ENCODE assay signal across 8 mouse cellular contexts in genomic region chr3:89784991-89785753, GRCm38 (mm10). TPM values are rescaled to one million over a fixed set of nuclear protein-coding genes. Genes with fewer than 3 reads are reported as not detected.
DNase-seq lines count a peak whose midpoint lies in the region; TF ChIP-seq lines count a peak whose summit lies in the region.

No protein-coding gene starts in this region.

- no peak overlapping the region for H3K4me3 ChIP-seq in liver, adult 2 months (ENCODE audit: insufficient read depth, low read depth, low read length)
- H3K4me3 ChIP-seq in myocyte = no peak overlapping the region
- H3K4me3 ChIP-seq in testis, adult 2 months (ENCODE audit: control insufficient read depth, low read depth, low read length) = no peak overlapping the region

- H3K4me2 ChIP-seq in myocyte (ENCODE audit: low read depth) = peak overlapping the region; percentile 74

- H3K4me1 ChIP-seq in liver, adult 2 months (ENCODE audit: control insufficient read depth, insufficient read depth, low read length) = 0 out of 2 replicates have a peak, but pooled peaks cover 3% of the 10 kb centered on the region
- peaks cover 4% of the 10 kb centered on the region for H3K4me1 ChIP-seq in testis, adult 2 months (ENCODE audit: control insufficient read depth, insufficient read depth, low read length)

- no peak overlapping the region for H3K9ac ChIP-seq in liver, adult 2 months (ENCODE audit: low read depth, low read length)

- DNase-seq in B cell, adult 2 months = peak; percentile 60 to 63
- peak; percentile 93 to 97 for DNase-seq in adrenal gland, adult (ENCODE audit: inconsistent age in 2 of 2, low spot score in 1 of 2)
- DNase-seq in embryo, embryonic 11 days = peak; percentile 74
- DNase-seq in heart, adult 11 months = peak; percentile 99
- DNase-seq in kidney, adult 18-20 months = peak; percentile 87
- DNase-seq in liver, adult 2 months (ENCODE audit: extremely low read depth, low read depth, low spot score) = peak; percentile 81

- H3K27ac ChIP-seq in liver, adult 2 months (replicated peaks; ENCODE audit: insufficient read depth, low read depth, low read length) = no peak overlapping the region
- H3K27ac ChIP-seq in testis, adult 2 months (ENCODE audit: control insufficient read depth, insufficient read depth, low read depth, low read length) = no peak overlapping the region

- no peak overlapping the region for H3ac ChIP-seq in myocyte (ENCODE audit: control insufficient read depth, insufficient read length)

- TF ChIP-seq CTCF in liver, adult 2 months (IDR thresholded peaks at IDR 0.05; ENCODE audit: low read depth, low read length) = peak; percentile 99
- TF ChIP-seq CTCF in testis, adult 2 months (IDR thresholded peaks at IDR 0.05; ENCODE audit: control insufficient read depth, insufficient read depth, insufficient replicate concordance, low read depth, low read length) = peak; percentile 84; the same call in 1 of the 2 replicates

- H3K36me3 ChIP-seq in liver, adult 2 months (ENCODE audit: control insufficient read depth, insufficient read depth, low read length) = peaks cover 9% of the 10 kb centered on the region; the same call in 1 of the 2 replicates
- peaks cover 24% of the 10 kb centered on the region for H3K36me3 ChIP-seq in myocyte (ENCODE audit: control insufficient read depth, insufficient read depth)
- peaks cover 2% of the 10 kb centered on the region for H3K36me3 ChIP-seq in testis, adult 2 months (ENCODE audit: control insufficient read depth, insufficient read depth, low read length)

- H3K79me2 ChIP-seq in liver, adult 2 months (ENCODE audit: control insufficient read depth, insufficient read depth, low read length) = no peaks in the 10 kb centered on the region
- H3K79me2 ChIP-seq in myocyte (ENCODE audit: control insufficient read depth, insufficient read depth) = no peaks in the 10 kb centered on the region

- TF ChIP-seq POLR2A in liver, adult 2 months (IDR thresholded peaks at IDR 0.05; ENCODE audit: extremely low read depth, insufficient read depth, low read length) = no peak
- TF ChIP-seq POLR2A in myocyte (IDR thresholded peaks at IDR 0.05; ENCODE audit: insufficient read length, low read depth) = no peak
- TF ChIP-seq POLR2A in testis, adult 2 months (IDR thresholded peaks at IDR 0.05; ENCODE audit: control insufficient read depth, low read depth, low read length) = no peak

- 15% methylated on average over 11 of the region's 11 CpGs for WGBS in liver, adult 2 months

- no peaks in the 10 kb centered on the region; the same call in 1 of the 2 replicates for H3K27me3 ChIP-seq in liver, adult 2 months (ENCODE audit: control insufficient read depth, insufficient read depth, low read length)
- peaks cover 7% of the 10 kb centered on the region for H3K27me3 ChIP-seq in myocyte (ENCODE audit: control insufficient read depth, insufficient read depth, insufficient read length)
- no peaks in the 10 kb centered on the region for H3K27me3 ChIP-seq in testis, adult 2 months (ENCODE audit: control insufficient read depth, insufficient read depth, low read length)

TF ChIP-seq in myocyte, 11 proteins besides CTCF, POLR2A, EP300 and RAD21:
- peak in 1 of 3 experiments; percentile 1 for TF ChIP-seq MYOD1 (IDR thresholded peaks at IDR 0.05; ENCODE audit: control insufficient read depth in 1 of 3, insufficient read length in 2 of 3, low read depth in 2 of 3)
- no peak for TF ChIP-seq POLR2AphosphoS2 (IDR thresholded peaks at IDR 0.05; ENCODE audit: insufficient read length, low read depth)
- peak in 2 of 3 experiments; percentile 32 to 56 for TF ChIP-seq MYOG (IDR thresholded peaks at IDR 0.05; ENCODE audit: control insufficient read depth in 1 of 3, insufficient read depth in 1 of 3, insufficient read length in 2 of 3, low read depth in 2 of 3)
TF ChIP-seq in myocyte: peak in this region for 2.

RNA-seq across cellular contexts. Expression of gene Ube2q1, which starts 11.8 kb away (rescaled TPM):
- 12.5 and 16.6 TPM in 2 replicates for total RNA-seq in liver, adult 2 months (2014; rRNA removed)
- polyA plus RNA-seq in liver, adult 2 months (2012; rRNA removed) = 9.1 and 10.0 TPM in 2 replicates
- polyA plus RNA-seq in myocyte (2012; fragmentation: generic; extraction: Trizol) = 39.8 TPM
- polyA plus RNA-seq in testis, adult 2 months (2012; rRNA removed) = 19.7 and 20.5 TPM in 2 replicates

RNA-seq across cellular contexts. Expression of gene Chrnb2, which starts 20.7 kb away (rescaled TPM):
- total RNA-seq in liver, adult 2 months (2014; rRNA removed) = 0.28 and 0.54 TPM in 2 replicates
- polyA plus RNA-seq in liver, adult 2 months (2012; rRNA removed) = 0.42 and 0.68 TPM in 2 replicates
- polyA plus RNA-seq in myocyte (2012; fragmentation: generic; extraction: Trizol) = 0.42 TPM
- 4.2 and 4.5 TPM in 2 replicates for polyA plus RNA-seq in testis, adult 2 months (2012; rRNA removed)

RNA-seq across cellular contexts. Expression of gene She, which starts 46.0 kb away (rescaled TPM):
- 2.3 and 2.5 TPM in 2 replicates for total RNA-seq in liver, adult 2 months (2014; rRNA removed)
- 0.78 TPM in 2 replicates for polyA plus RNA-seq in liver, adult 2 months (2012; rRNA removed)
- polyA plus RNA-seq in myocyte (2012; fragmentation: generic; extraction: Trizol) = not detected
- polyA plus RNA-seq in testis, adult 2 months (2012; rRNA removed) = 0.12 and 0.24 TPM in 2 replicates
